Mouse (Mus musculus) ES-CJ7 (cell line): ENCODE data around the gene Adck1.
"Not testable (repeated sequence)": the region's sequence is repeated elsewhere in the genome, so short reads cannot be mapped to it uniquely, and the experiment has no call there.

Experiments
- DNase-seq: peaks from one replicate; pipeline ENCODE4 v3.0.0; 2011; ENCODE audit warnings: low read depth, low spot score

The Adck1 gene

DNA sequence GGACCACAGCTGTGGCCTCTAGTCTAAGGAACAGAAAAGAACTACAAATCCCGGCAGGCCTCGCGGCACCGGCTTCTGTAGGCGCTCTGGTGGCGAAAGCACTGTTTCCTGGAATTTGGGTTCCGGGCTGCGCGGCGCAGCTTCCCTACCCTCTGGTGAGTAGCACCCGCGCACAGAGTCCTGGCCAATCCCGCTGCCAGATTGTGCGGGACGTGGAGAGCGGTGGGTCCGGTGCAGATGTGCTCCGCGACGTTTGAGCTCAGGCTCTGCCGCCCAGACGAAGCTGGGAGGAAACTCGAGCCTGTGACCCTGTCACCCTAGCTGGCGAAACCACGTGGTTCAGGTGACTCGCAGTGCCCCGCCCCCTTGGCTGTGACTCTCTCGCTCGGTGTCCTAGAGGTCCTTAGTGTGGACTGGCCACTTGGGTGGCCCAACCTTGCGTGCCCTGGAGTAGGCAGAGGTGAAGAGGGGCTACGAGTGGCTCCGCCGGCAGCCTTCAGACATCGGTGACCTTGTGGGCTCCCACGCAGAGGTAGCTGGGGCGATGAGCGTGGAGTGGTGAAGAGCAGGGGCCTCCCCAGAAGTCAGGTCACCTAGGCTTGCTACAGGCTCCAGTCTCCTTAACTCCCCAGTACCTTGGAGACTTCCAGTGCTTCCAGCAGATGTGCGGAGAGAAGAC, at the start of gene Adck1:
Adck1 (plus strand) TSS at position 114 of the 679 bp plus-strand sequence.
- DNase-seq = peak; percentile 81

- no peak for DNase-seq
These were observed 45.8 kb upstream of the Adck1 start for GRCm38 (mm10) chr12:88314556-88314955.

DNA sequence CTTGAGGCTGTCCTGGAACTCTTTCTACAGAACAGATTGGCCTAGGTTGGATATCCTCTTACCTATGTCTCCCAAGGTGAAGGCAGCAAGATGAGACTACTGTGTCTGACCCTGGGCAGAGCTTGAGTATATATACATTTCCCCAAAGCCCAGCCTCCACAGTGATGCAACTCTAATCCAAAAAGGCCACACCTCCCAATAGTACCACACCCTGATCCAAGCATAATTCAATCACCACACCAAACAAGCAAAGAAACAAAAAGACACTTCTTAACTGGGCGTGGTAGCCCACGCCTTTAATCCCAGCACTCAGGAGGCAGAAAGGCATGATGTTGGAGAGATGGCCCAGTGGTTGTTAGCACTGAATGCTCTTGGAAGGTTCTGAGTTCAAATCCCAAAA, 36.4 kb upstream of the Adck1 start, which contains the start of gene Gm5039:
Gm5039 (minus strand) TSS at position 101 of the 400 bp plus-strand sequence.
- DNase-seq = not testable (repeated sequence)

- DNase-seq = not testable (repeated sequence)
These were observed 23.5 kb upstream of the Adck1 start for GRCm38 (mm10) chr12:88336662-88337413.

DNA sequence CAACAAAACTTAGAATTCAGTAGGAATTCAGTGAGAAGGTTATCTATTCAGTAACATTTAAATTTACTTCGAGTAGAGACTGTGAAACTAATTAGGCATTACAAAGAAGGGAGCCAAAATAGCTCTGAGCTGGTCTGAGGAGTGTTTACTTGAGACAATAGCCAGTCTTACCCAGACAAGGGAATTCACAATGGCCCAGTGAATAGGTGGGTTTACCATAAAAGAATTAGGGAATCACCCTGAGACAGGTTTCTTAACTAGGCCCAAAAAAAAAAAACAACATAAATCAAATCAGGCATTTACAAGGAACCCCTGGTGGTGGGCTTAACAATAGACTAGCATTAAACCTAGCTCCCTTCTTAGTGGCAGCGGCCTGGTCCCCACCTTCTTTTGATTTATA, 19.1 kb upstream of the Adck1 start:
- peak; percentile 56 for DNase-seq

DNA sequence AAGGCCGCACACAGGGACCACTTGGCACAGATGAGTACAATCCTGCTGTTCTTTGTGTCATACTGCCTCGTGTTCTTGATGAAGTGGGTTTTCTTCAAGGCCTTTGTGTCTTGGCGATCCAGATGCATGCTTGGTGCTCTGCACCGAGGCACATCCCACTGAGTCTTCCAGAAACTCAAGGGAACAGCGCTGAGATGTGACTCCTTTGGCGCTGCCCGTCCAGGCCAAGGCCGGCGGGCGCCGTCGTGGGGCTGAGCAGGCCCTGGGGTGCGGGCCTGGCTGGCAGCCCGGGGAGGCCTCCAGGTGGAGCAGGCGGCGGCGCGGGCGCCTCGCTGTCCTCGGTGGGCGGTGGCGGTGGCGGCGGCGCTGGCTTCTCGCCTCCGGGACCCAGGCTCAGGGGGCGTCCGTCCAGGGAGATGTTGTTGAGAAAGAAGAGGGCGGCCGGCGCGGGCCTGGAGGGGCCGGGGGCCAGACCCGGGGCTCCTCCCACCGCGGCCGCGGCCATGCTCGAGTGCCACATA, 6.1 kb upstream of the Adck1 start:
- DNase-seq = peak; percentile 43

- no peak for DNase-seq
These were observed 729 bp downstream of the Adck1 start for GRCm38 (mm10) chr12:88361120-88361445.

- no peak for DNase-seq
These were observed 7.3 kb downstream of the Adck1 start for GRCm38 (mm10) chr12:88367673-88368072.

DNA sequence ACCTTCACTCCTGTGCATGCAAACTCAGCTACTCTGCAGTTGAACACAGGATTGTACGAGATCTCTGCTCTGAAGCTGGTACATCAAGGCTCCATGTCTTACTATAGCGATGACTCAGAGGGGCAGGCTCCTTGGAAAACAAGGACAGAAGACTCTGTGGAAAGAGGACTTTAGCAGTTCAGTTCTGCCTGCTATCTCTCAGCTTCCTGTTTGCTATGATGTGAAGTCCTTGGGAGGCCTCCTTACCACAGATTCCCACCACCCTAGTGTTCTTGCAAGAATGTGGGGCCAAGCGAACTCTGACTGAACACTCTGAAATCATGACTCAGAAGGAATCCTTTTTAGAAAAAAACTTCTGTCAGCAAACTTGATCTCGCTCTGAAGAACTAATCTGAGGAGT, 8.3 kb downstream of the Adck1 start:
- no peak for DNase-seq

DNA sequence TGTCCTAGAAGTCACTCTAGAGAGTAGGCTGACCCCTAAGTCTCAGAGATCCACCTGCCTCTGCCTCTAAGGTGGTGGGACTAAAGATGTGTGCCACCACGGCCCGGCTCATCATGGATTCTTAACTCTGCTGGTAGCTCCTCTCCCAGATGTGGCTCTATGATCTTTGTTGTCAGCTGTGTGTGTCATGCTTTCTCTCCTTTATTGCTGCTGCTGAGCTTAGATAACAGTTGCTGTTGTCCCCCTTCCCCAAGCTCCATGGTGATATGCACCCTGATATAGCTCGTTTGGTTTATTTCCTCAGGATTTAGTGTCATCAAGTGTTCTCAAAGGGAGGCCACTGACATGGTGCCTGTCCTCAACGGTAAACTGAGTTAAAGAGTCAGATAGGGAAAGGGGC, 9.3 kb downstream of the Adck1 start:
- DNase-seq = not testable (repeated sequence)

- not testable (repeated sequence) for DNase-seq
These were observed 10.0 kb downstream of the Adck1 start for GRCm38 (mm10) chr12:88370321-88370720.

DNA sequence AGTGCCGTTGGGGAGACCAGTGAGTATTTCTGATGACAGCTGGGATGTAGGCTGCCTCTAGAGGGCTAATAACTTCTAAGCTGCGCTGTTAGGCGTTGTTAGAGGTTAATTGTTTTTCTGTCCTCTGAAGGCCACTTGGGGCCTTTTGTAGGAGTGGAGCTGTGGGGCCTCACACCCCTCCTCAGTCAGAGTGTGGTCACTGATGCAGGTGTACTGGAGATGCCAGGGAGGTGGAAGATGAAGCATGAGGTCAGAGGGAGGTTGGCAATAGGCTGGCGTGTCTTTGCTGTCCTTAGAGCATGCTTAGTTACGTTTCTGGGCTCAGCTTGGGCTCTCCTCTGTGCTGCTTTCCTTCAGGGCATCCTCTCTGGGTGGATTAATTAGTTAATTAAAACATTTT, 11.7 kb downstream of the Adck1 start:
- no peak for DNase-seq

- no peak for DNase-seq
These were observed 16.5 kb downstream of the Adck1 start for GRCm38 (mm10) chr12:88376820-88377219.

DNA sequence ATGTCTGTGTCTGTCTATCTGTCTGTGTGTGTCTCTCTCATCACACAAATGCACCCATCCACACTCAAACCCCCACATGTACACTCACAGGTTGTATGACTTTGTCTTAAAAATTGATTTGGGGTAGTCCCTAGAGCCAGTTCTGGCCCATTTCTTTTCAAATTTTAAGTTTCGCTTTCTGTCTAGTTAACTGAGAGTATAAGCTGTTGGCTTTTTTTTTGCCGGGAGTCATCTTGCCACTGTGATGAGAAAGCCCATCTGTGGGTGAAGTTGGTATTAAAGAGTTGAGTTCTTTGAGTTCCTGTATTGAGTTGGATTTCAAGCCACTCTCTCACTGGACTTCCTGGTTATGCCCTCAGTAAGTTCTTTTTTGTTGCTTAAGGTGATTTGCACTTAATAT, 17.9 kb downstream of the Adck1 start:
- no peak for DNase-seq

DNA sequence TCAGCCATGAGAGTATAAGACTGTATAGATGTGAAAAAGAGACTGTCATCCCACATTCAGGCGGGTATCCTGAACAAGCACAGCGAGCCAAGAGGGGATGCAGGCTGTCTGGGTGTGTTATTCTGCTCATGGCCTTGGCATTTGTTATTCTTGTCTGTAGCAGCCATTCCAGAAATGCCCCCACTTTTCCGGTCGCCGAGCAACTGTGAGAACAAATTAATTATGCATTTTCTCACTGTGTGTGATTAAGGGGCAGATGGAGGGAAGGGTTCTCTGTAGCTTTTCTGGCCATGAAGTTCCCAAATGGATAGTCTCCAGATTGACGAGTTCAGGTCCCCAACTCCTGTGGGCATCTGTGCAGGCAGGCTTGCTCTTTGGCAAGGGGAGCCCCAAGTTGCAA, 28.5 kb downstream of the Adck1 start:
- DNase-seq = no peak

DNA sequence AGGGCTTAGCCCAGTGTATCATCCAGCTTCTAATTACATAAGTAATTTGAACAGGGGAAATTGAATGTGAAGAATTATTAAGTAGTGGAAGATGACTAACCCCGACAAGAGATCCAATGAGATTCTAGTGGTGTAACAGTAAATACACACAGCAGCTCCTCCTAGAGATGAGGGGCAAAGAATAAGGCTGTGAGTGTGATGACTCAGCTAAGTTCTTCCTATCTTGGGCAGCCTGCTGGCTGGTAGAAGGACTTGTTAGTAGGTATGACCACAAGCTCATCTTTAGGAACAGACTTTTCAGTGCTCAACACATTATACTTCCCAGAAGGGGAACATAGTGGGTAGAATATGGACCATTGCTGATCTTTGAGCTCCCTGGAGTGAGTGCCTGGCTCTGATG, 38.3 kb downstream of the Adck1 start:
- DNase-seq = no peak

GRCm38 (mm10) chr12:88403541-88403940, 43.2 kb downstream of the Adck1 start:
- DNase-seq = no peak

DNA sequence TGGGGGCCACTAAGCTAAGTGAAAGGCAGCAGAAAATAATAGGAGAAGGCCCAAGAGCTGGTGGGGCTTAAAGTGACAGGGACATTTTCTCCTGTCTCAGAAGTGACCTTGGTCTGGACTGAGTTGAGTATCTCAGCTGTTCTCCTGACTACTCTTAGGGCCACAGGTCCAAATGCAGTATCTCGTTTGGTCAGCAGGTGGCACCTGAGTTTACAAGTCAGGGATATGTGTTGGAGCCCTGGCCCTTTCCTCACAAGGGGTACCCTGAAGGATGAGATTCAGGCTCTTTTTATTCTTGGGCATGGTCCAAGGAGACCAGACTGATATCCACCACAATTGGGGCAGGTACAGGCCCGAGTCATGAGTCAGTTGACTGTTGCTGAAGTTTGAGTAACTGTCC, 44.8 kb downstream of the Adck1 start:
- DNase-seq = peak; percentile 74

GRCm38 (mm10) chr12:88407996-88408322, 47.6 kb downstream of the Adck1 start:
- DNase-seq = no peak

GRCm38 (mm10) chr12:88408323-88409047, 48.1 kb downstream of the Adck1 start:
- peak; percentile 10 for DNase-seq

- DNase-seq = no peak
These were observed 52.9 kb downstream of the Adck1 start for GRCm38 (mm10) chr12:88413239-88413638.

DNA sequence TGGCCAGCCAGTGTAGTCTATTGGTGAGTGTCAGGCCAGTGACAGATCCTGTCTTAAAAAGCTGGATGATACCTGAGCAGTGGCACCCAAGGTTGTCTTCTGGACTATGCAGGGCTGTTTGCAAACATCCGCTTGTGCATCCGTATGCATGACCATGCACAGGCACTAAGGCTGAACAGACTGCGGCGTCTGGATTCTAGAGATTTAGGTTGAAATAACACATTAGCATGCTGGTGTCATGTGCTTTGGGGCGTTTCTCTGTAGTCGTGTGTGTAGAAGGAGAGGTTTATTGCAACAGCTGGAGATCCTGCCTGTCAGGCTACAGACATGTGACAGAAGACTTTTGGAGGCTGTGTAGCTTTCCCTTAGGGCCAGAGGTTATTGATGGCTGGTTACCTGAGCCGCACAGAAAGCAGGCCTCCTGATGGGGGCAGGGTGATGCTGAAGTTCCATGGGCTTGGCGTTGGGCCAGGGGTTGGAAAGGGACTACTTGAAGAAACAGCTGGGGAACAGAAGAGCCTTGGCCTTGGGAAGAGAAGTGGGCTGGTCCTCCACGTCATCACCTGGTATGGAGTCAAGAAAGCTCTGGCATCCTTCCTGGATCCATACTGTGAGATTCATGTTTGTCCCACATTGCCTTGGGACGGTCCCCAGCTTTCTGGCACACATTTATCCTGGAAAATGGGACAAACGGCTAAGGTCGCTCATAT, 59.7 kb downstream of the Adck1 start:
- no peak for DNase-seq
